Mouse (Mus musculus) sigmoid colon, adult 10 weeks (tissue): ENCODE data around the gene Il6ra. TPM values are rescaled to one million over a fixed set of nuclear protein-coding genes. Genes with fewer than 3 reads are reported as not detected.

Experiments
- polyA plus RNA-seq: library from polyadenylated mRNA; stranded (reverse); fragments of 350-450 nt; fragmentation: Illumina TruSeq; extraction: RNeasy Lipid Tissue Mini Kit (QIAGEN cat#74804); gene quantifications from one replicate; pipeline ENCODE4 v1.2.3, GENCODE M21; 2014; ENCODE audit warnings: low read depth, low replicate concordance

Il6ra gene
- 4.9 TPM for polyA plus RNA-seq

GRCm38 (mm10) chr3:89912543-89913391 is at the start of gene Il6ra:
TSS of gene Il6ra (minus strand) at chr3:89913196.

GRCm38 (mm10) chr3:89830815-89831591 is 82.0 kb downstream of the Il6ra start, which contains the start of gene She:
TSS of gene She (plus strand) at chr3:89831370.

Other genes with a start within 250 kb of the Il6ra start
- 7.4 TPM for gene Adar, start 198.2 kb downstream of the Il6ra start, polyA plus RNA-seq
- gene Chrnb2, start 148.6 kb downstream of the Il6ra start, polyA plus RNA-seq: 0.69 TPM
- gene Ube2q1, start 139.6 kb downstream of the Il6ra start, polyA plus RNA-seq: 71.7 TPM
- 3.7 TPM for gene She, start 81.8 kb downstream of the Il6ra start, polyA plus RNA-seq
- gene Atp8b2, start 50.3 kb upstream of the Il6ra start, polyA plus RNA-seq: 8.8 TPM
- 34.5 TPM for gene Hax1, start 85.6 kb upstream of the Il6ra start, polyA plus RNA-seq
- 88.3 TPM for gene 4933434E20Rik, start 138.4 kb upstream of the Il6ra start, polyA plus RNA-seq
- 106 TPM for gene Ubap2l, start 139.4 kb upstream of the Il6ra start, polyA plus RNA-seq
- 286 TPM for gene Tpm3, start 159.5 kb upstream of the Il6ra start, polyA plus RNA-seq
- 0.57 TPM for gene Nup210l, start 190.9 kb upstream of the Il6ra start, polyA plus RNA-seq